Mouse (Mus musculus) limb, embryonic 14.5 days (tissue): Measurements from ENCODE around the gene Tes3-ps. TPM values are rescaled to one million over a fixed set of nuclear protein-coding genes. Genes with fewer than 3 reads are reported as not detected.

Experiments used
- ATAC-seq: fragments of 200-750 bp; cut with Nextera tagmentation; 2 replicates; pipeline ENCODE4 v1.8.0; 2017; ENCODE audit warnings: low read depth, moderate number of reproducible peaks, moderate TSS enrichment; ENCODE audit not compliant: low FRiP score
- DNase-seq: peaks from one replicate; pipeline ENCODE4 v3.0.0-alpha.2; 2015; ENCODE audit warnings: low spot score
- H3K27ac ChIP-seq: fragments of 300-500 bp; sonication (generic); replicated peaks from 2 replicates; pipeline ENCODE4 v1.5.1; 2014; ENCODE audit warnings: low read depth, mild to moderate bottlenecking, low read length, moderate library complexity, mixed read lengths
- H3K27me3 ChIP-seq: fragments of 300-500 bp; sonication (generic); 2 replicates; pipeline ENCODE4 v1.6.1; 2014; ENCODE audit warnings: low read length, mixed read lengths; ENCODE audit not compliant: control insufficient read depth, insufficient read depth
- H3K36me3 ChIP-seq: fragments of 300-500 bp; sonication (generic); 2 replicates; pipeline ENCODE4 v1.6.1; 2014; ENCODE audit warnings: mild to moderate bottlenecking, low read length, moderate library complexity, mixed read lengths; ENCODE audit not compliant: control insufficient read depth, insufficient read depth
- H3K4me1 ChIP-seq: fragments of 300-500 bp; sonication (generic); 2 replicates; pipeline ENCODE4 v1.6.1; 2014; ENCODE audit warnings: antibody characterized with exemption, low read length, mixed read lengths; ENCODE audit not compliant: control insufficient read depth, insufficient read depth
- H3K4me2 ChIP-seq: fragments of 300-500 bp; sonication (generic); replicated peaks from 2 replicates; pipeline ENCODE4 v1.6.1; 2014; ENCODE audit warnings: low read depth, mild to moderate bottlenecking, low read length, moderate library complexity; ENCODE audit not compliant: severe bottlenecking
- H3K4me3 ChIP-seq: fragments of 300-500 bp; sonication (generic); replicated peaks from 2 replicates; pipeline ENCODE4 v1.5.1; 2014; ENCODE audit warnings: low read length
- H3K9ac ChIP-seq: fragments of 300-500 bp; sonication (generic); 2 replicates; pipeline ENCODE4 v1.6.1; 2014; ENCODE audit warnings: mild to moderate bottlenecking, low read depth, low read length, moderate library complexity; ENCODE audit not compliant: severe bottlenecking
- H3K9me3 ChIP-seq: fragments of 300-500 bp; sonication (generic); 2 replicates; pipeline ENCODE4 v1.6.1; 2016; ENCODE audit warnings: low read length; ENCODE audit not compliant: control insufficient read depth
- POLR2A ChIP-seq: fragments of 200-500 bp; IDR thresholded peaks from 2 replicates; pipeline ENCODE4 v1.8.0; 2012; ENCODE audit warnings: inconsistent platforms, mild to moderate bottlenecking, moderate library complexity, borderline replicate concordance; ENCODE audit not compliant: insufficient read depth, insufficient read length; ENCODE audit errors: extremely low read depth
- WGBS: fragments of 180-500 bp; shearing (Covaris S2); extraction: QIAGEN DNeasy Blood & Tissue Kit; methylation state at CpG from one replicate; pipeline ENCODE4 v1.1.7; 2014; 5-methylcytosine and 5-hydroxymethylcytosine counted together
- polyA plus RNA-seq, 2 experiments: library from polyadenylated mRNA; depleted of rRNA in 1 of 2; stranded (reverse) in 1 of 2; unstranded in 1 of 2; fragments of >200 nt; fragmentation: Nextera tagmentation in 1 of 2; extraction: Ambion mirVana in 1 of 2; gene quantifications; 2 replicates each; pipeline versions ENCODE4 v1.2.1 to v1.2.3; 2012 to 2014

Gene Tes3-ps
- polyA plus RNA-seq, 2 experiments: 0.15 to 0.58 TPM

DNA sequence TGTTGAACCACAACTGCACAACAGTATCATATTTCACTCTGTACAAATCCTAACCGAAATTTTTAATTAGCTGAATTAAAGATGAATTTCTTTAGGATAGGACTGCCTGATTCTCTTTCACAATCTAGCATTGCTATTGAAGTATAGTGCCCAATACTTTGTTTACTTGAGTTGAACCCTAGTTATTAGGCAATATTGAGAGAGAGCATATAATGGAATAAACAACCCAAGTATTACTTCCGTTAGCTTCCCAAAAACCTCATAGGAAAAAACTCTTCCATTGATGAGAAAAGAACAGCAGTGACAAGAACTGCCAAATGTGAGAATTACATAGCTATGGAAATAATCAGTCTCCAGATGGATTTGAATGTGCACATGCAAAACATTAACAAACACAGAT lies 33.1 kb downstream of the Tes3-ps start:
- H3K27me3 ChIP-seq: no peaks in the 10 kb centered on the region
- 76% methylated on average over 2 of the region's 2 CpGs for WGBS
- ATAC-seq: no peak
- no peak overlapping the region for H3K4me3 ChIP-seq
- DNase-seq: no peak
- no peaks in the 10 kb centered on the region for H3K36me3 ChIP-seq
- H3K4me2 ChIP-seq: no peak overlapping the region
- no peak overlapping the region for H3K27ac ChIP-seq
- TF ChIP-seq POLR2A: no peak
- no peak overlapping the region for H3K9ac ChIP-seq
- no peaks in the 10 kb centered on the region for H3K4me1 ChIP-seq
- no peaks in the 10 kb centered on the region for H3K9me3 ChIP-seq

DNA sequence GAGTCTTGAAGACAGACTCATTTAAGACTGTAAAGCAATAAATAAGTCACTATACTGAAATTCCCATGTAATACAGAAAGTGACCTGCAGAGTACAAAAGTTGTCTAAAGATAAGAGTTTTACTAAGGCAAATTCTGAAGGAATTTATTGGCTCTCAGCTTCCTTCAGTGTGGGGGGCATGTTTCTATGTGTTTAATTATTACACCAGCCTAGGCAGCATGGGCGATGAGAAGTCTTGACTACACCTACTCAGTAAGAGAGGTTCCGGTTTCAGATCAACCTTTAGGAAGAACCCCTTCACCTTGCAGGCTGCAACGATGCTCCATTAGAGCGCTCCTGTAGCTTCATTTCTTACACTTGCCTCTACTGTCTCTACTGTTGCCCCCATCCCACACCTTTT lies 37.5 kb downstream of the Tes3-ps start:
- Histone ChIP-seq H3K36me3 (no peaks in the 10 kb centered on the region), H3K4me3 (no peak overlapping the region), H3K27ac (no peak overlapping the region), H3K9me3 (no peaks in the 10 kb centered on the region), H3K4me2 (no peak overlapping the region), H3K9ac (no peak overlapping the region), H3K27me3 (no peaks in the 10 kb centered on the region), H3K4me1 (no peaks in the 10 kb centered on the region)
- ATAC-seq: no peak
- no peak for TF ChIP-seq POLR2A
- DNase-seq: no peak
- WGBS: 95% methylated on average over 4 of the region's 4 CpGs

DNA sequence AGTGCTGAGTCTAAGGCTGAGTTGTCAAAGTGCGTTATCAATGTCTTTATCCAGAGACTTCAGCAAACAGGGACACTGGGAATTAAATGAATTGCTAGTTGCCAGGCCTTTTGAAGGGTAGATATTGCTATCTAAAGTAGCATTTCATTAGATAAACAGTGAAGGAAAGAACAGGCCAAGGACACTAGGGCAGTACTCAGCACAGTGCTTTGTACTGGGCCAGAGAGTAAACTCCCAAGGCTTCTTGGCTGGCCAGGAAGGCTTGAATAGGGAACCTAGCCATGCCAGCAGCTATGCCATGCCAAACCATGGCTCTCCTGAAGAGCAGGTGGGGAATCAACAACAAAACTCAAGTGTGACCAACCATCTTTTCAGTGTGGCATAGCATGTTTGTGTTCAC lies 43.8 kb downstream of the Tes3-ps start:
- no peaks in the 10 kb centered on the region for H3K9me3 ChIP-seq
- ATAC-seq (no peak), DNase-seq (no peak)
- no peaks in the 10 kb centered on the region for H3K27me3 ChIP-seq
- no peak for TF ChIP-seq POLR2A
- H3K27ac ChIP-seq: no peak overlapping the region
- H3K4me1 ChIP-seq: 0 out of 2 replicates have a peak, but pooled peaks cover 6% of the 10 kb centered on the region
- H3K36me3 ChIP-seq: no peaks in the 10 kb centered on the region
- H3K4me3 ChIP-seq: no peak overlapping the region
- WGBS: 93% methylated on average over 1 of the region's 1 CpGs
- H3K4me2 ChIP-seq: no peak overlapping the region
- H3K9ac ChIP-seq: no peak overlapping the region

DNA sequence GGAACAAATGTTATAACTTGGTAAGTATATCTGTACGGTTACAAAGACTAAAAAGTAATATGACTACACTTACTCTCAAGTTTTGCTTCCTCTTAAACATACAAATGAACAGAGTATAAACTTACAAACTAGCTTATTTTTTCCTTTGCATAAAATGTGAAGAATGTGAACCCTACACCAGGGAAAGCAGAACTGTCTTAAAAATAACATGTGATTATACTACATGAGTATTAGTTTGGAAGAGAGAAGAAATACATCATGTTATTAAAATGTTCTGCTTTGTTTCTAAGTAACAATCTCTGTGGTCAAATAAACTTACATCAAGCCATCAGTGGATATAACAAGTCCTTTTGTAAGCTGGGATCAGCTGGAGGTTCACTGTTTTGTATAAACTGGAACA lies 45.6 kb downstream of the Tes3-ps start:
- Histone ChIP-seq H3K4me2 (no peak overlapping the region), H3K27me3 (no peaks in the 10 kb centered on the region), H3K36me3 (no peaks in the 10 kb centered on the region), H3K9me3 (no peaks in the 10 kb centered on the region), H3K4me1 (0 out of 2 replicates have a peak, but pooled peaks cover 9% of the 10 kb centered on the region), H3K27ac (0 out of 2 replicates have a peak overlapping the region, but pooled peaks have one; percentile 52), H3K9ac (no peak overlapping the region), H3K4me3 (no peak overlapping the region)
- 62% methylated on average over 1 of the region's 1 CpGs for WGBS
- DNase-seq (no peak), ATAC-seq (peak; percentile 51; the same call in 1 of the 2 replicates)
- TF ChIP-seq POLR2A: no peak

DNA sequence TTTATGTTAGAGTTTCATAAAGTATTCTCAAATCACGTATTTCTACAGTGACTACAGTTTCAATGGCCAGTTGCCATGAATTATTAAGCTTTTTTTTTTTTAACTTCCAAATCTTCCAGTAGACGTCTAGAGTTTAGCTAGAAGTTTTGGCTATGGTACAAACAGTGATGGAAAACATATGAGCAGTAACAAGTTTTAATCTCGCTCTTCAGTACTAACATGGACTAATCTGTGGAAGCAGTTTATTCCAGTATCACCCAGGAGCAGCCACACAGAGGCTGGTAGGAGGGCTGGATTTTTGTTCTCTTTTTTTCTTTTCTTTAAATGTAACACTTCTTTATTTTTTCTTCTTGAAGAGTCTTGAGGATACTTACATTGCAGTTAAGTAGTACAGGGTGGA lies 51.2 kb downstream of the Tes3-ps start, which contains the start of gene Aspn:
Aspn (plus strand) TSS at position 165 of the 400 bp plus-strand sequence.
- Histone ChIP-seq H3K4me3 (0 out of 2 replicates have a peak within 1 kb of the TSS, but pooled peaks have one; percentile 5), H3K4me1 (peaks cover 24% of the 10 kb centered on the region), H3K27me3 (no peaks in the 10 kb centered on the region), H3K36me3 (no peaks in the 10 kb centered on the region), H3K4me2 (0 out of 2 replicates have a peak within 1 kb of the TSS, but pooled peaks have one; percentile 13), H3K27ac (peak within 1 kb of the TSS; percentile 70; the same call in 1 of the 2 replicates), H3K9me3 (no peaks in the 10 kb centered on the region), H3K9ac (no peak within 1 kb of the TSS)
- TF ChIP-seq POLR2A: no peak
- DNase-seq (peak; percentile 90), ATAC-seq (0 out of 2 replicates have a peak, but pooled peaks have one; percentile 62)
- 26% methylated on average over 3 of the region's 3 CpGs for WGBS
